Mouse (Mus musculus) lung, adult 2 months (tissue): ENCODE results near the gene Galnt7.

Experiments used
- CTCF ChIP-seq: fragments of 200-500 bp; IDR thresholded peaks from 2 replicates; pipeline ENCODE4 v1.5.1; 2011; ENCODE audit warnings: mild to moderate bottlenecking, low read length, control low read depth; ENCODE audit not compliant: insufficient read depth
- POLR2A ChIP-seq: fragments of 200-500 bp; IDR thresholded peaks from 2 replicates; pipeline ENCODE4 v1.6.1; 2011; ENCODE audit warnings: low read depth, mild to moderate bottlenecking, control low read depth, low read length, borderline replicate concordance; ENCODE audit errors: extremely low read depth

DNA sequence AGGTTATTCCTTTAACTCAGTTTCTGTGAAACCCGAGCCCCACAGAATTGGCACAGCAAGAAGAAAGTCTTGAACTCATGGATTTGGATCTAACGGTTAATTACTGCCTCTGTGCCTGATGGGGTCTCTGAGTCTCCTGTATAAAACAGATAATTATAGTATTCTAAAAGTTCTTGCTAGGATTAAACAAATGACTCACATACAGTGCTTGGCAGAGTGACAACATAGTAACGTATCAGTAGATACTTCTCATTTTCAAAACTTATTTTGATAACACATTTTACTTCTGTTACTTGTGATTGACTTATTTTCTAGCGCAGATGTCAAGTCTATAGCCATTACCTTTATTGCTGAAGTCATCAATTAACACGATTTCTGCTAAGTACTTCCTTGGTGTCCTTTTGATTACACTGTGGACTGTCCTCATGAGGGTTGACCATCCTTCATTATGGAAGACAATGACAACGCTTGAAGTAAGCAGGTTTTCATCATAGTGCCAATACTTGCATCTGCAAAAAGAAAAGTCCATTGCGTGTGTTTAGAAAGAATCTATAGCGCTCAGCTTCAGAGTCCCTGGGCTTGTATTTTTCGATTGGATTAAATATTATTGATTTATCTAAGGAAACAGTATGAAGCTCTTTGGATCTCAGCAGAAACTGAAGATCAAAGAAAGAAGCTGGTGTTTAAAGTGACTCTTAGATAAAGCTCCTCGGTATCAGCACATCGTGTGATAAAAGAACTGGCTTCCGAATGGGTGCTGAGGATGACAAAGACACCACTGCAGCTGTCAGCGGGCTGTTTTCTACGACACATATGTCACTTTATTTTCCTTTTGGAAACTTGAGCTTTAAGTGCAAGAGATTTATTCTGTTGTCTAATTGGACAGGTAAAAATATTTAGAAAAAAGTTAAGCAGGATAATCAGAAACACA lies 100.5 kb downstream of the Galnt7 start:
- TF ChIP-seq POLR2A (no peak), CTCF (no peak)
